Mouse (Mus musculus): ENCODE measurements at regions not wholly inside any gene's neighbourhood (a gene's known extent, or its start where the extent isn't known, plus 50 kb on each side); places are given as distances from the start of the nearest gene placed in this dataset.

DNA sequence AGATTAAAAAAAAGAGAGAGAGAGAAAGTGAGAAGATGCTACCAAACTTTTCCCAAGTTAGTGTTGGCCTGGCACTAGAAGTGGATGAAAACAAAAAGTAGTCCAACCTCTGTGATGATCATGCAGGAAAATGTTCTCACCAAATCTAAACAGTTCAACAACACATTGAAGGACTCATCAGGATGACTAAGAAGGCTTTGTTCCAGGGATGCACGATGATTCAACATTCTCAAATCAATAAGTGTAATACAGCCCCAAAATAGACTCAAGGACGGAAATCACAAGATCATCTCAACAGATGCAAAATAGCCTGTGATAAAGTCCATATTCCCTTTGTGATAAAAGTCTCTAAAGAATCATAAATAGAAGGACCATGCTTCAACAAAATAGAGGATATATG is 106.3 kb downstream of the Cysltr2 start:
- no peak for DNase-seq

DNA sequence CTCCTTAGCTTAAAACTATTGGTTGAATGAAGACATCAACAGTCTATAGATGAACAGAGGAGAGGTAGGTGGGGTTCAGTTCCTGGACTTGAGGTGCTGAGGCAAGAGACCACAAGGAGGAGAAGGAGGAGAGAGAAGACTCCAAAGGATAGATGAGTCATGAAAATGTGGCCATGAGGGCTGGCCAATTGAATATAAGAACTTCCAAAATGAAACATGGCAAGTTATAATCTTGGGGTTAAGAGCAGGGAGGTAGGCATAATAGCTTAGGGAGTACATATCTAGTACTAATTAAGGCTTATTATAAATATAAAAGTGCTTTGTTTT is 109.9 kb downstream of the Cysltr2 start:
- no peak for DNase-seq

DNA sequence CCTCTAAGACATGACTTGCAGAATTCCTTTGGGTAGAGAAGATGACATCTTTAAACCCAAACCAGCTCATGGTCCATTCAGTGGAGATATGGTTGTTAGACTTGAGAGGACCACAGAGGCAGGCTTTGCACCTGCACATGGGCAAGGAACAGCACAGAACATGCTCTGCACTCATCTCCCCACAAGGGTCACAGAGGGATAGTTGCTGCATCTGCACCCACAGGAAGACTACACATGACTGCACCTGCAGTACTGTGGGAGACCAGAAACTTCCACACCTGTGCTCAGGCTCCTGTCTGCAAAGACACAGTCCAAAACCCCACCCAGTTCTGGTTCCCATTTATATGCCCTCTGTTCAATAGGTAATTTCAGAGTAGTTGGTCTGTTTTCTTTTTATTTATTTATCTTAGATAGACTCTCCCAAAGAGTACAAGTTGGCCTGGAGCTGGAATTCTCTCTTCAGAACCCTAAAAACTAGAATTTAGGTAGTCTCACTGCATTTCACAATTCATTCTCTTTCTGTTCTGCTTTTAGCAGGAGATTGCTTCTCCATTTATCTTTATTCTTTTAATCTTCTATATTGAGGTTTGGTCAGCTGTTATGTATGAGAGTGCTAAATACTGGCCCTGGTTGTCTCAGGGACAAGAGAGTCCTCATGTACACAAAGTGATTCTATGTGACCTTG is 110.4 kb downstream of the Cysltr2 start:
- DNase-seq: no peak

GRCm38 (mm10) chr14:72933598-72933997 is 115.3 kb downstream of the Cysltr2 start:
- no peak for DNase-seq

DNA sequence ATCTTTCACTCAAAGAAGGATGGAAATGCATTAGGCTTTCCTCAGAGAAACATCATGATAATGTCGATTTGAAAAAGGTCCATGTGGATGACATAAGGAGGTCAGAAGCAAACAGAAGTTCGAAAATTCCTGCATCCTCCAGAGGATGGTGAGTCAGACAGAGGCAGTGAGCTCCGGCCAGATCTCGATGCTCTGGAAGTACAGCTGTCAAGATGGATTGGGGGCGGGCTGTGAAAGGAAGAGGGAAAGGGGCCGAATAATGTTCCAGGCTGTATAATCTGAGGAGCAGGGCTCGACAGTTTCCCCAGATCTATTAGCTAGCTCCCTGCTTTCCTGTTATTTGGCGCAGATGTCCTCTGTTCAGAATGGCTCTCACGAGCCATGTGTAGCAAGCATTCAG is 116.6 kb downstream of the Cysltr2 start:
- no peak for DNase-seq

GRCm38 (mm10) chr14:72901171-72901926 is 147.6 kb downstream of the Cysltr2 start:
- DNase-seq: no peak

GRCm38 (mm10) chr14:72899630-72900029 is 149.3 kb downstream of the Cysltr2 start:
- DNase-seq: no peak

- DNase-seq: no peak
Observed at GRCm38 (mm10) chr14:72892316-72892715, 156.6 kb downstream of the Cysltr2 start.

GRCm38 (mm10) chr14:72889663-72890062 is 159.3 kb downstream of the Cysltr2 start:
- DNase-seq: no peak

GRCm38 (mm10) chr14:72887470-72888071 is 161.3 kb downstream of the Cysltr2 start:
- no peak for DNase-seq

GRCm38 (mm10) chr14:72886935-72887369 is 162.0 kb downstream of the Cysltr2 start:
- DNase-seq: no peak

DNA sequence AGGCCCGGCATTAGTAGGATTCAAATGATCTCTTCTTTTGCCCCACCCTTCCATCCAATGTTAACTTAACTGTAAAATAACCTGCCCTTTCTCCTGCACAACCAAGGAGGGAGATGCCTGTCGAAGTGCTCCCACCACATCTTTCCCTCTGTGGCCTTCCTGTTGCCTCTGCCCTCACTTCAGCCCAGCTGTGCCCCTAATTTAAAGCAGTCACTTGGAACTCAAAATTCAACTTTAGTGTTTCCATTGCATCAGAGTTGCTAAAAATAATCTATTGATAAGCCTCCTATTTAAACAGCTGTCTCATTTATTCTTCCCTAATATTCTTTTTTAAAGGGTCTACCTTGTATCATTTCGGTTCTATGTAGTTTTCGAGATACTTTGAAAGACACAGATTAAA is 163.1 kb downstream of the Cysltr2 start:
- DNase-seq: no peak

- no peak for DNase-seq
Observed at GRCm38 (mm10) chr14:72884561-72884960, 164.4 kb downstream of the Cysltr2 start.

DNA sequence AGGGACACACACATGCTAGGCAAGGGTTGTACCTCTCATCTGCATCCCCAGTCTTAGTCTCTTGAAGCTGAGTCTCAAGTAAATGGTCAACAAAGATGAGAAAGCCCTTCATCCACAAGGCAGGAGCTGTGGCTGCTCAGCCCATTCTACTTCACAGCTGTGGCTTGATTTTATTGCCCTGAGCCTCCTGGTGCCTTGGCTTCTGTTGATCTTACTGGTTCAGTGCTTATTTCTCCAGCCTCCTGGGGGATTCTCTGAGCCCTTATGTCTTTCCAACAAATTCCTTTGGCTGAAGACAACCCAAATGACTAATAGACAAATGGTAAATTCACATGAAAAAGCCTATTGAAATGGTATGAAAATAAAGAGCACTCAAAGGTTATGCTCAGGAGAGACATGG is 167.3 kb upstream of the Fndc3a start:
- DNase-seq: no peak

GRCm38 (mm10) chr14:72873494-72873893 is 163.7 kb upstream of the Fndc3a start:
- no peak for DNase-seq

DNA sequence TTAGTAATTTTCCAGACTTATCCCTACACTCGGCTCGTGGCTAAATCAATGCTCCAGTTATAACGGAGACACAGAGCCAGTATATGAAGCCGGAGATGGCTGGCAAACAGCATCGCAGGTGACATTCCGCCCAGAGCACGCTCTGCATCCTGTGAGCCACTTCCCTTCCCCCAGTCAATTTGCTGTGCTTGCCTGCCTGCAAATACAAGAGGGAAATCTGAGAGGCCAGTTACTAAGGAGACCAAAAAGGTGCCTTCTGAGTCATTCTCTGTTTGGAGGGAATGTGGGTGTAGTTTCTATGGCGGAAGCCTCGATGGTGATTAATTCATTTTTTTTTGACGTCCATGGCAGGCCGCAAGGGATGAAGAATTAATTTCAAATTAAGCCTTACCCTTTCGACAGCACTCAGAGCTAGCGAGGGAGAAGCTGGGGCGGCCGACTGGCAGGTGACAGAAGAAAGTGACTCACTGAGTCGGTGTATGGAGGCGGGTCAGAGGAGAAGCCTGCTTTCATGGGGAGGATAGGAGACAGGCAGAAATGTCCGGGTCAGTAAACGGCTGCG is 159.5 kb upstream of the Fndc3a start:
- DNase-seq: peak; percentile 1

DNA sequence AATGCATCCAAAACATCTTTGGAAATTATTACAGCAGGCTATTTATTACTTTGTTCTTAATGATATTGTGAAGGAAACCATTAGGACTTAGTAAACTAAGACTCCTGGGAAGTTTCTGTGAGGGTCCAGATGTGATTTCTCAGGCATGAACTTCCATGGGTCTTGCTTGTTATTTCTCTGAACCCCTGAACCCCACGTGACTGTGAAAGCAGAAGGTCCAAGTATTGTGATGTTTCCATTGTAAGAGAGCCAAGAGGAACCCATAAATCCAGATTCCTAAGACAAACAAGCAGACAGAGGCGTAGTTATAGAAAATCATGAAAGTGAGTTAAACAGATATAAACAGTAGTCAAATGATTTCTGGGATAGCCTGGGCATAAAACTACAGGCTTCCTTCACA is 157.1 kb upstream of the Fndc3a start:
- DNase-seq: no peak

DNA sequence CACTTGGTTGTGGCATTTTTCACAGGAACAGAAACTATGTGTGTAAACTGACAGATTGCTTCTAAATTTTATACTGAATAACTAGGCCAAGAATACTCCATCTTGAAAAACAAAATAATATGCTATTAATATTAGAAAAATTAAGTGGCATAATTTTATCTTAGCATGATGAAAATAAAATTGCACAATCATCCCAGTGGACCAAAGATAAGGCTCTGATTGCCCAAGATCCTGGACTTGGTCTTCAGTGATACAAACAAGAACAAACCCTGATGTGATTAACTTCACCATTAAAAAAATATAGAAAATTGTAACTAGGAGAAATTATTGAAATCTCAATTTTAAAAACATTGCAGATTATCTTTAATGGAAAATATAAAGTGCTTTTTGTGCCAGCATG is 155.7 kb upstream of the Fndc3a start:
- no peak for DNase-seq

GRCm38 (mm10) chr14:72864792-72865191 is 155.0 kb upstream of the Fndc3a start:
- no peak for DNase-seq

DNA sequence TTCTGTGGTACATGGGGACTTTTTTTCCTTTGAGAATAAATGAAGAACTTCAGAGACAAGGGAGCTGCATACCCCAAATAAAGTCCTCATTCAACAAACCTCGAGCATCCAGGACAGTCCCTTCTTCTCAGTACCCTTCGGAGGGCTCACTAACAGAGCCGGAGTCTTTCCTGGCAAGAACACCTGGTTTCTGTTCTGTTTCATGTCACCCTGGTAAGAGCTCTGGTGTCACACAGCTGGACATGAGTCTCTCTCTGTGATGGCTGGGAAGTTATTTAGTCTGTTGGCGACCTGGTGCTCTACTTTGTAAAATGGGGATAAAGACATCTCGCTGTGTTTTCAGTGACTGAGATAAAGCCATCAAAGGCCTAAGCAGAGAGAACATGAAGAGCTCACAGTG is 154.3 kb upstream of the Fndc3a start:
- no peak for DNase-seq

- DNase-seq: no peak
Observed at GRCm38 (mm10) chr14:72862806-72863526, 153.2 kb upstream of the Fndc3a start.

- DNase-seq: no peak
Observed at GRCm38 (mm10) chr14:72854226-72854625, 144.4 kb upstream of the Fndc3a start.

DNA sequence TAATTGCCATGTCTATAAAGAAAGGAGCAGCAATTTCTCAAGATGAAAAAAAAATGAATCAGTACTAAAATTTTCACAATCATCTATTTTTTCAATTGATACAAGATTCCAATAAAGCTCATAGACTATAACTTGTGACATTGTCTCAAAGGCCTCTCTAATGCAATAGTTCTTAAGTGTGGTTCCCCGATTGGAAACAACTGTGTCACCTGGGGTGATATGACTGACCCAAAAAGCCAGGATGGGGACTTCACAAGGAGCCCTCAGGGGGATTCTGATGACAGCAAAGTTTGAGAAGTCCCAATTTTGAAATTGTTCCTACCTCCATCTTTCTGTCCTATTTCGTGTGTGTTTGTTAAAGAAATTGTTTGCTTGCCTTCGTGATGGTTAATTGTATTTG is 143.3 kb upstream of the Fndc3a start:
- no peak for DNase-seq

Measured in cerebellum, adult 9-10 months (tissue).